ENCODE assay signal across 22 mouse cellular contexts in the genomic region with DNA sequence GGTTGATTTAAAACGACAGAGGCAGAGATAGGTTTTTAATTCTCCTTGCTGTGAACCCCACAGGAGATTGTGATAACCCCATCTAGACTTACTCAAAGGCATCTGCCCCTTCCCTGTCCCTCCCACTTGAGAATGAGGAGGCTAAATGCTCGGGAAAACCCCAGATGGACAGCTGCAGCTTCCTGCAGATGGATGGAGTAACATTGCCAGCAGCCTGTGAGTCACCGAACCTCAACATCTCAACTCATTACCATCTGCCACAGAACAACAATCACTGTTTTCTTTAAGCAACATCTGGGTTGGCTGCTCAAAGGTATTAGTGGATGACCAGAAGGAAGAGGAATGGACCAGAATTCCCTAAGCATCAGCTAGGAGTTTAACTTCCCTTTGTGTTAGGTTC. TPM values are rescaled to one million over a fixed set of nuclear protein-coding genes. Genes with fewer than 3 reads are reported as not detected.
DNase-seq lines count a peak whose midpoint lies in the region; ATAC-seq lines count a peak whose summit lies in the region.
"Had no signal": no experiment of that assay in that cellular context is flagged by ENCODE, and none has a peak within 500 bp of the region (broad histone marks: within the 10 kb centered on the region; RNA-seq: fewer than 3 reads in every experiment).

No protein-coding gene starts in this region.

- H3K9me3 ChIP-seq in forebrain, embryonic 13.5 days (replicated peaks), result no peaks in the 10 kb centered on the region
- H3K9me3 ChIP-seq: embryonic facial prominence, embryonic 10.5 days; forebrain, embryonic 10.5 days; heart, embryonic 12.5 days had no signal

- no peaks in the 10 kb centered on the region for H3K36me3 ChIP-seq in forebrain, embryonic 13.5 days (ENCODE audit: poor library complexity, severe bottlenecking)
- H3K36me3 ChIP-seq: embryonic facial prominence, embryonic 10.5 days; forebrain, embryonic 10.5 days; G1E; heart, embryonic 12.5 days; kidney, embryonic 15.5 days had no signal

- no peak for ATAC-seq in megakaryocyte progenitor cell, adult 5-6 weeks (replicated peaks; ENCODE audit: poor library complexity)
- ATAC-seq in forebrain, embryonic 13.5 days, result no peak
- ATAC-seq: forebrain, embryonic 16.5 days; hindbrain, embryonic 16.5 days had no signal

- 62% methylated on average over 3 of the region's 3 CpGs for WGBS in forebrain, embryonic 13.5 days

- H3K4me2 ChIP-seq in forebrain, embryonic 13.5 days, result no peak overlapping the region
- H3K4me2 ChIP-seq: heart, embryonic 12.5 days; kidney, embryonic 15.5 days had no signal

- DNase-seq in 3134 (ENCODE audit: extremely low read depth, insufficient read length, low spot score) (peak; percentile 65), 416B (ENCODE audit: low read depth) (peak; percentile 21), MN1 (ENCODE audit: low spot score) (peak; percentile 7)
- peak; percentile 41 for DNase-seq in brain, adult 2 months (ENCODE audit: low read depth, low spot score)
- DNase-seq in cerebellum, postnatal 14 days, result no peak
- DNase-seq in kidney, adult 9 months, result no peak
- DNase-seq: adrenal gland, postnatal 10 days; cerebellum, adult 18-20 months; cerebellum, adult 9-11 months; gastrocnemius, postnatal 14 days; heart, adult 2 months; heart, postnatal 36 days; kidney, adult 18-20 months had no signal

- H3K4me3 ChIP-seq in forebrain, embryonic 13.5 days, result no peak overlapping the region
- H3K4me3 ChIP-seq: embryonic facial prominence, embryonic 10.5 days; forebrain, embryonic 10.5 days; heart, adult 2 months; heart, embryonic 12.5 days; kidney, embryonic 15.5 days had no signal

- no peak overlapping the region for H3K27ac ChIP-seq in forebrain, embryonic 13.5 days
- H3K27ac ChIP-seq: embryonic facial prominence, embryonic 10.5 days; forebrain, embryonic 10.5 days; heart, adult 2 months; kidney, embryonic 15.5 days had no signal

- no peaks in the 10 kb centered on the region for H3K4me1 ChIP-seq in forebrain, embryonic 13.5 days
- H3K4me1 ChIP-seq: embryonic facial prominence, embryonic 10.5 days; heart, embryonic 12.5 days; kidney, embryonic 15.5 days had no signal

- H3K9ac ChIP-seq in forebrain, embryonic 13.5 days, result no peak overlapping the region
- H3K9ac ChIP-seq: heart, embryonic 12.5 days; kidney, embryonic 15.5 days had no signal

- H3K27me3 ChIP-seq in forebrain, embryonic 13.5 days, result no peaks in the 10 kb centered on the region
- H3K27me3 ChIP-seq: heart, embryonic 12.5 days; kidney, embryonic 15.5 days had no signal

RNA-seq across cellular contexts. Expression of gene Acpp, which starts 38.0 kb away (rescaled TPM):
- 4.8 and 7.8 TPM in 2 replicates for total RNA-seq in megakaryocyte progenitor cell, adult 5-6 weeks (2015)
- total RNA-seq in megakaryocyte progenitor cell, adult 5-6 weeks (2017), result 3.0 and 4.4 TPM in 2 replicates
- polyA plus RNA-seq in forebrain, embryonic 13.5 days (2015; fragmentation: Nextera tagmentation; extraction: Ambion mirVana), result 0.14 TPM in 1 of 2 replicates, not detected in the other
- polyA plus RNA-seq: G1E; heart, embryonic 12.5 days had no signal

Comparison
In these comparisons a context has a peak if more than half of its experiments do, and no peak if none do; other contexts are left out.
1. DNase-seq: peak in 3134 (single experiment), 416B (single experiment), MN1 (single experiment) and brain, adult 2 months (single experiment); none in cerebellum, postnatal 14 days (0 of 2) and kidney, adult 9 months (single experiment).